Mouse (Mus musculus): ENCODE measurements around the gene Msx3. TPM values are rescaled to one million over a fixed set of nuclear protein-coding genes. Genes with fewer than 3 reads are reported as not detected.

Gene Msx3
- total RNA-seq, 2 experiments from 2014 or later: not detected

Other genes with a start within 250 kb of the Msx3 start
- not detected for gene Adgra1, start 214.9 kb downstream of the Msx3 start, total RNA-seq (2021)
- gene Kndc1, start 154.4 kb downstream of the Msx3 start, total RNA-seq (2021): not detected
- gene Utf1, start 105.3 kb downstream of the Msx3 start, total RNA-seq (2021): not detected
- not detected for gene 6430531B16Rik, start 70.3 kb downstream of the Msx3 start, total RNA-seq (2021)
- gene Adam8, start 56.5 kb downstream of the Msx3 start, total RNA-seq (2021): under 1 TPM; 0.30 to 0.86 TPM
- 10 to 100 TPM; 13.1 to 13.8 TPM for gene Zfp511, start 12.7 kb downstream of the Msx3 start, total RNA-seq (2021)
- gene Tubgcp2, start 12.4 kb downstream of the Msx3 start, total RNA-seq (2021): 10 to 100 TPM; 36.5 to 37.1 TPM
- under 1 TPM in 1 of 2 experiments, not detected in 1; 0.25 TPM for gene Caly, start 33.5 kb upstream of the Msx3 start, total RNA-seq (2021)
- gene Prap1, start 44.3 kb upstream of the Msx3 start, total RNA-seq (2021): not detected
- gene Fuom, start 53.4 kb upstream of the Msx3 start, total RNA-seq (2021): 10 to 100 TPM; 90.7 to 93.7 TPM
- 1 to 10 TPM; 4.1 to 5.6 TPM for gene Paox, start 66.7 kb upstream of the Msx3 start, total RNA-seq (2021)
- 100 to 1,000 TPM; 240 to 272 TPM for gene Echs1, start 67.4 kb upstream of the Msx3 start, total RNA-seq (2021)
- gene Mtg1, start 88.5 kb upstream of the Msx3 start, total RNA-seq (2021): 10 to 100 TPM; 22.9 to 25.3 TPM
- under 1 TPM; 0.50 to 0.55 TPM for gene Sprn, start 105.8 kb upstream of the Msx3 start, total RNA-seq (2021)
- gene Olfr522, start 115.7 kb upstream of the Msx3 start, total RNA-seq (2021): not detected
- gene Olfr523, start 124.1 kb upstream of the Msx3 start, total RNA-seq (2021): not detected
- gene Olfr524, start 156.9 kb upstream of the Msx3 start, total RNA-seq (2021): not detected
- not detected for gene Cd163l1, start 169.2 kb upstream of the Msx3 start, total RNA-seq (2021)
- not detected for gene 5830411N06Rik, start 198.2 kb upstream of the Msx3 start, total RNA-seq (2021)